Mouse (Mus musculus) embryonic fibroblast, embryonic 13.5 days (primary cell): ENCODE results near the gene Tex52.

Source experiments
- CTCF ChIP-seq: IDR thresholded peaks from 2 replicates; pipeline ENCODE4 v1.5.1; 2011; ENCODE audit warnings: mild to moderate bottlenecking, control low read depth, low read length, moderate library complexity, borderline replicate concordance; ENCODE audit not compliant: insufficient read depth
- POLR2A ChIP-seq: IDR thresholded peaks from 2 replicates; pipeline ENCODE4 v1.6.1; 2011; ENCODE audit warnings: low read depth, mild to moderate bottlenecking, control low read depth, low read length, moderate library complexity

- TF ChIP-seq CTCF (no peak), POLR2A (no peak)
Measured at GRCm38 (mm10) chr6:128337467-128337866, 37.8 kb upstream of the Tex52 start.
